Mouse (Mus musculus) cortical plate, adult 2 months (tissue): ENCODE measurements around the gene Tmem94.

ENCODE experiments used
- CTCF ChIP-seq: fragments of 200-500 bp; IDR thresholded peaks from 2 replicates; pipeline ENCODE4 v1.5.1; 2011; ENCODE audit warnings: mild to moderate bottlenecking, control low read depth, low read length; ENCODE audit not compliant: insufficient read depth; ENCODE audit errors: extremely low read depth
- POLR2A ChIP-seq: fragments of 200-500 bp; IDR thresholded peaks from 2 replicates; pipeline ENCODE4 v1.6.1; 2011; ENCODE audit warnings: mild to moderate bottlenecking, low read length, control low read depth; ENCODE audit not compliant: insufficient read depth; ENCODE audit errors: extremely low read depth

GRCm38 (mm10) chr11:115768896-115769295, 3.7 kb downstream of the Tmem94 start:
- no peak for TF ChIP-seq CTCF
- no peak for TF ChIP-seq POLR2A
